Mouse (Mus musculus) midbrain, embryonic 14.5 days (tissue): ENCODE measurements at regions not wholly inside any gene's neighbourhood (a gene's known extent, or its start where the extent isn't known, plus 50 kb on each side); places are given as distances from the start of the nearest gene placed in this dataset.
A peak's percentile ranks its signal among the peaks of the same experiment; 100 is the strongest.

Experiments
- ATAC-seq: fragments of 200-750 bp; cut with Nextera tagmentation; 2 replicates; pipeline ENCODE4 v1.8.0; 2017; ENCODE audit warnings: moderate number of reproducible peaks, moderate library complexity; ENCODE audit not compliant: low FRiP score, low TSS enrichment
- DNase-seq: peaks from one replicate; pipeline ENCODE4 v3.0.0-alpha.2; 2015
- H3K27ac ChIP-seq: fragments of 300-500 bp; sonication (generic); replicated peaks from 2 replicates; pipeline ENCODE4 v1.5.1; 2014; ENCODE audit warnings: mild to moderate bottlenecking, low read depth, low read length, moderate library complexity
- H3K27me3 ChIP-seq: fragments of 300-500 bp; sonication (generic); 2 replicates; pipeline ENCODE4 v1.6.1; 2014; ENCODE audit warnings: low read length, control low read depth, mixed read lengths; ENCODE audit not compliant: control insufficient read depth, insufficient read depth
- H3K36me3 ChIP-seq: fragments of 300-500 bp; sonication (generic); 2 replicates; pipeline ENCODE4 v1.6.1; 2014; ENCODE audit warnings: low read length, control low read depth; ENCODE audit not compliant: control insufficient read depth, insufficient read depth
- H3K4me1 ChIP-seq: fragments of 300-500 bp; sonication (generic); 2 replicates; pipeline ENCODE4 v1.6.1; 2014; ENCODE audit warnings: mild to moderate bottlenecking, antibody characterized with exemption, low read length, control low read depth; ENCODE audit not compliant: control insufficient read depth, insufficient read depth
- H3K4me2 ChIP-seq: fragments of 300-500 bp; sonication (generic); 2 replicates; pipeline ENCODE4 v1.6.1; 2014; ENCODE audit warnings: mild to moderate bottlenecking, low read length, moderate library complexity
- H3K4me3 ChIP-seq: fragments of 300-500 bp; sonication (generic); replicated peaks from 2 replicates; pipeline ENCODE4 v1.5.1; 2014; ENCODE audit warnings: low read depth, low read length
- H3K9ac ChIP-seq: fragments of 300-500 bp; sonication (generic); replicated peaks from 2 replicates; pipeline ENCODE4 v1.6.1; 2014; ENCODE audit warnings: mild to moderate bottlenecking, low read length, moderate library complexity
- H3K9me3 ChIP-seq: fragments of 300-500 bp; sonication (generic); 2 replicates; pipeline ENCODE4 v1.6.1; 2016; ENCODE audit warnings: low read length, control low read depth, mixed read lengths; ENCODE audit not compliant: control insufficient read depth
- WGBS: fragments of 180-500 bp; shearing (Covaris S2); extraction: QIAGEN DNeasy Blood & Tissue Kit; methylation state at CpG from one replicate; pipeline ENCODE4 v1.1.7; 2014; 5-methylcytosine and 5-hydroxymethylcytosine counted together

GRCm38 (mm10) chr2:138702783-138703182 is 446.4 kb downstream of the Btbd3 start:
- ATAC-seq (no peak), DNase-seq (no peak)
- Histone ChIP-seq H3K4me2 (no peak overlapping the region), H3K9me3 (no peaks in the 10 kb centered on the region), H3K27me3 (no peaks in the 10 kb centered on the region), H3K36me3 (no peaks in the 10 kb centered on the region), H3K4me1 (no peaks in the 10 kb centered on the region), H3K9ac (no peak overlapping the region), H3K27ac (no peak overlapping the region), H3K4me3 (no peak overlapping the region)
- 90% methylated on average over 4 of the region's 4 CpGs for WGBS

DNA sequence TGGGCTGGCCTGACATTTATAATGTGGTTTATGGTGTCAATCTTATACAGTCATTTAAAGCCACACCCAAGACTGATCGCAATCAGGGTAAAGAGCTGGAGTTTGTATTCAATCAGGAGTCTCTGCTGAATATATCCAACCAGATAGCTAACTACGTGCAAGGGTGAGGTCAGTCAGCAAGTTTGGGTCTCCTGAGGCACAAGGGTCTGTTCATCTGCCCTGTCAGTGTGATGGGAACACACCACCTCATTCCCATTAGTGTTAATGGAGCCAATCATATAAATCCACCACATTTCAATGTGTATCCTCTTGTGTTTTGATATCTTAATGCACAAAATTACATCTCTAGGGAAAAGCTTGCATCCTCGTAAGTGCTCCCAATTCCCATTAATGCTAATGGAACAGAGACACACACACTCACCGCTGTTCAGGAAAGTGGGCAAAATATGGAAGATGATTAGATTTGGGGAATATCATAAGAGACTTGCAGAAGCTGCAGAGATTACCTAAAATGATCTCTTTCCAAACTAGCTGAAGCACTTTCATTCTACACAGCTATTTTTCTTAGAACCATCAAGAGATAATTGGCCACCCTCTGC is 447.7 kb downstream of the Btbd3 start:
- H3K4me1 ChIP-seq = no peaks in the 10 kb centered on the region
- ATAC-seq (no peak), DNase-seq (no peak)
- H3K9ac ChIP-seq = no peak overlapping the region
- no peak overlapping the region for H3K27ac ChIP-seq
- no peaks in the 10 kb centered on the region for H3K36me3 ChIP-seq
- H3K27me3 ChIP-seq = no peaks in the 10 kb centered on the region
- no peak overlapping the region for H3K4me2 ChIP-seq
- H3K4me3 ChIP-seq = no peak overlapping the region
- H3K9me3 ChIP-seq = no peaks in the 10 kb centered on the region
- 80% methylated on average over 4 of the region's 4 CpGs for WGBS

- no peak overlapping the region for H3K4me3 ChIP-seq
- H3K4me2 ChIP-seq = no peak overlapping the region
- H3K27me3 ChIP-seq = no peaks in the 10 kb centered on the region
- ATAC-seq (no peak), DNase-seq (no peak)
- no peaks in the 10 kb centered on the region for H3K36me3 ChIP-seq
- 52% methylated on average over 2 of the region's 2 CpGs for WGBS
- H3K4me1 ChIP-seq = no peaks in the 10 kb centered on the region
- no peak overlapping the region for H3K9ac ChIP-seq
- no peak overlapping the region for H3K27ac ChIP-seq
- no peaks in the 10 kb centered on the region for H3K9me3 ChIP-seq
Observed at GRCm38 (mm10) chr2:138708763-138709162, 452.4 kb downstream of the Btbd3 start.

DNA sequence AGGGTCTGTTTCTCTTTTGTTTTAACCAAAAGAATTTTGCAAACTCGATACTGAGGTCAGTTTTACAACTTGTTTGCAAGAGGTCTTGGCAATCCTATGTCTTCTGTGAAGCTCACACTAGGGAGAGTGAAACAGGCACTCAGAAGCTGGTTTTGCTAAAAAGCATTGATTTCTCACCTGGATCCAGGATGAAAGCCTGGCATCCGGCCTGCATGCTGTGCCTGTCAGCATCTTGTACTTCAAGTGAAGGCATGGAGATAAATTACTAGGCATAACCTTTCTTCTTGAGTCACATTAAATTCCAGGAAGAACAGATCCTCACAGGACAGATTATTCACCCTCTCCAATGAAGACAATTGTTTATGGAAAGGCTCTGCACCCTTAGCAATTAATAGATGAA is 477.5 kb downstream of the Btbd3 start:
- Histone ChIP-seq H3K27ac (no peak overlapping the region), H3K4me1 (no peaks in the 10 kb centered on the region), H3K4me3 (no peak overlapping the region), H3K9me3 (no peaks in the 10 kb centered on the region), H3K27me3 (no peaks in the 10 kb centered on the region), H3K36me3 (no peaks in the 10 kb centered on the region), H3K4me2 (no peak overlapping the region), H3K9ac (no peak overlapping the region)
- ATAC-seq (no peak), DNase-seq (peak; percentile 3)
- WGBS = 76% methylated on average over 2 of the region's 2 CpGs

GRCm38 (mm10) chr2:138744806-138745205 is 488.4 kb downstream of the Btbd3 start:
- Histone ChIP-seq H3K4me1 (no peaks in the 10 kb centered on the region), H3K36me3 (no peaks in the 10 kb centered on the region), H3K27me3 (no peaks in the 10 kb centered on the region), H3K4me2 (no peak overlapping the region), H3K9me3 (no peaks in the 10 kb centered on the region), H3K27ac (no peak overlapping the region), H3K4me3 (no peak overlapping the region), H3K9ac (no peak overlapping the region)
- 89% methylated on average over 4 of the region's 4 CpGs for WGBS
- DNase-seq (no peak), ATAC-seq (no peak)

DNA sequence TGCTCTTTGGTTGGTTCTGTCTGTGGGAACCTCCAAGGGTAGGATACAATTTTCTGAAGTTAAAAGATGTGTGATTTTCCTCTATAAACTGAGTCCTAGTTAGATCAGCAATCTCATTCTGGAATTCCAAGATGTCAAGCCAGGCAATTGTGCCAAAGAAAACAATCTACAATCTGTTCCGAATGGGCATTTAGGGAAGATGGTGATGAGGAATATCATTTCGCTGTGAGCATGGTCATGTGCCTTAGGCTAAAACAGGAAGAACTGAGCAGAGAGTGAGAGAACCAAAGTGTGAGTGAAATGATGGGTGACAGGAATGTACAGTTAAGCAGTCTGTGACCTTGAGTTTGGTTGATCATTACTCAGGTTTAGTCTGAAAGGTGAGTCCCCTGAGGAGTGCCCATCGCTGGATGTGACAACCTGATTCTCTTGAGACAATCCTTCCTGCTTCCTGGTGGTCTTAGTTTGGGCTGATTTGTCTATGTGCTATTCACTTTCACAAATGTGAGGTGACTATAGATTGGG is 504.1 kb downstream of the Btbd3 start:
- Histone ChIP-seq H3K27me3 (no peaks in the 10 kb centered on the region), H3K27ac (no peak overlapping the region), H3K4me2 (no peak overlapping the region), H3K9ac (no peak overlapping the region), H3K4me1 (no peaks in the 10 kb centered on the region), H3K4me3 (no peak overlapping the region), H3K9me3 (no peaks in the 10 kb centered on the region), H3K36me3 (no peaks in the 10 kb centered on the region)
- 89% methylated on average over 3 of the region's 3 CpGs for whole genome bisulfite sequencing
- ATAC-seq = no peak
- DNase-seq = no peak

DNA sequence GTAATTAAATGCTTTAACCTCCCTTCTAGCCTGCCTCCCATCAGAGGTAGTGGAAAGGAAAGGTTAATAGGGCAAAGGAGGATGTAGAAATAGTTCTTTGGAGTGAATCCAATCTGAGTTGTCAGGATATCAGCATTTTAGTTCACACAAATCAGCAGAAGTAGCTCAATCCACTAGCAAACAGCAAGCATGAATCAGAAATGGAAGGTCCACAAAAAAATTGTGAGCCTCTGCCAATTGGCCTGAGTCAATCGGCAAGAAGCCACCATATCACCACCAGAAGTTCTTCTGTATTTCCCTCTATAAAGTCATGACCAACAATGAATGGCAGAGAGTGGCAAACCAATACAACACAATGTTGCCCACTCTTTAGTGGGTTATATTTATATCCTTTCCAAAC is 505.0 kb downstream of the Btbd3 start:
- Histone ChIP-seq H3K27me3 (no peaks in the 10 kb centered on the region), H3K9me3 (no peaks in the 10 kb centered on the region), H3K27ac (no peak overlapping the region), H3K4me1 (no peaks in the 10 kb centered on the region; the same call in 1 of the 2 replicates), H3K4me2 (no peak overlapping the region), H3K9ac (no peak overlapping the region), H3K36me3 (no peaks in the 10 kb centered on the region), H3K4me3 (no peak overlapping the region)
- WGBS = 100% methylated on average over 1 of the region's 1 CpGs
- DNase-seq = no peak
- no peak for ATAC-seq

DNA sequence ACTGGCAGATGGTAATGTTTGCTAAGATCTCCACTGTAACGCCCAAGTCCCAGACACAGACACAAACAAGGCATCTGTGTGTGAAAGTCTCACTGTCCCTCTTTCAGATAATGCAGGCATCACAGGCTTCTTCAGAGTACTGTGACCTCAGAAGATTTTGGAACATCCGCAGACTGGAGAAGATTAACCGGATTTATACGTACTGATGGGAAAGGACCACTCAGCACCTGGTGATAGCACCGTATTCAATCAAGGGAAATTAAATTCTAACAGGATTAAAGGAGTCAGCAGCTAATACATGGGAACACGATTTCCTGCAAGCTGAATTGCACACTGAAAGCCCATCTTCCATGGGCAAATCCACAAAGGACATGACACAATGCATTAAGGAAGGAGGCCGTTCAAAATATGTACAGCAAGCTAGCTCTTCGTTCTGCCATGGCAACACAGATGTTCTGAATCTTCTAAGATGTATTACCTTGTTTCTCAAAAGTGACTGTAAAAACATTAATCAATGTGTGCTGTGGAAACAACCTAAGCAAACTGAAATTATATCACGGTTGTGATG is 510.0 kb downstream of the Btbd3 start:
- H3K27ac ChIP-seq = no peak overlapping the region
- H3K4me1 ChIP-seq = peaks cover 4% of the 10 kb centered on the region; the same call in 1 of the 2 replicates
- no peak overlapping the region for H3K4me2 ChIP-seq
- H3K9me3 ChIP-seq = no peaks in the 10 kb centered on the region
- no peak overlapping the region for H3K4me3 ChIP-seq
- H3K9ac ChIP-seq = no peak overlapping the region
- no peaks in the 10 kb centered on the region for H3K27me3 ChIP-seq
- ATAC-seq (no peak; the same call in 1 of the 2 replicates), DNase-seq (peak; percentile 54)
- 30% methylated on average over 9 of the region's 9 CpGs for WGBS
- no peaks in the 10 kb centered on the region for H3K36me3 ChIP-seq

DNA sequence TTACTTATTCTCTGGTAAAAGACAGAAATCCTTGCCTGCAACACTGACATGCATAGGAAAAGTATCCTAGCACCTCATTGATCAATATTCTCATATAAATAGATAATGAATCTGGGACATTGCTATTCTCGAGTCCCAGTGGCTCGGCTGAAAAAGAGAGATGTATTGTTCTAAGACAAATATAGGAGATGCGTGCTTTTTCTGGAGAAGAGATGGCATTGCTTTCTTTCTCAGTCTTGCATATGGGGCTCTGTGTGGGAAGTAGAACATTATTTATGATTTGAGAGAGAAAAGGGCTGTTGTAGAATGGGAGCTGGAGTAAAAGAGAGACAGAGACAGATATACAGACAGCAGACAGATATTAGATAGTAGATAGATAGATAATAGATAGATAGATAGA is 527.4 kb downstream of the Btbd3 start:
- Histone ChIP-seq H3K9ac (no peak overlapping the region), H3K4me1 (no peaks in the 10 kb centered on the region), H3K36me3 (no peaks in the 10 kb centered on the region), H3K9me3 (no peaks in the 10 kb centered on the region), H3K4me3 (no peak overlapping the region), H3K27ac (no peak overlapping the region), H3K27me3 (no peaks in the 10 kb centered on the region), H3K4me2 (no peak overlapping the region)
- DNase-seq (peak; percentile 19), ATAC-seq (no peak)
- 63% methylated on average over 3 of the region's 3 CpGs for WGBS
